Mouse (Mus musculus): Measurements from ENCODE around the gene 9930021J03Rik. TPM values are rescaled to one million over a fixed set of nuclear protein-coding genes. Genes with fewer than 3 reads are reported as not detected.

The 9930021J03Rik gene
- polyA plus RNA-seq (2016; fragmentation: Nextera tagmentation; extraction: Ambion mirVana), result 2.9 and 4.2 TPM in 2 replicates

- DNase-seq (ENCODE audit: low spot score), result peak; percentile 99
- Histone ChIP-seq H3K4me1 (peaks cover 5% of the 10 kb centered on the region), H3K27ac (peak within 1 kb of the TSS; percentile 97), H3K9me3 (no peaks in the 10 kb centered on the region), H3K27me3 (ENCODE audit: insufficient read depth, poor library complexity, severe bottlenecking) (no peaks in the 10 kb centered on the region), H3K36me3 (peaks cover 28% of the 10 kb centered on the region), H3K4me3 (peak within 1 kb of the TSS; percentile 88)
- WGBS, result under 1% methylated on average over 66 of the region's 95 CpGs
Measured at GRCm38 (mm10) chr19:29805917-29806785, at the start of gene 9930021J03Rik. Gene 9930021J03Rik (minus strand): TSS chr19:29805989.

GRCm38 (mm10) chr19:29853711-29854110 lies 47.9 kb upstream of the 9930021J03Rik start:
- H3K27me3 ChIP-seq (ENCODE audit: insufficient read depth, poor library complexity, severe bottlenecking), result peaks cover 4% of the 10 kb centered on the region; the same call in 1 of the 2 replicates
- no peak for DNase-seq (ENCODE audit: low spot score)
- H3K27ac ChIP-seq, result no peak overlapping the region
- H3K9me3 ChIP-seq, result no peaks in the 10 kb centered on the region
- no peaks in the 10 kb centered on the region for H3K4me1 ChIP-seq
- WGBS, result 66% methylated on average over 5 of the region's 5 CpGs
- H3K36me3 ChIP-seq, result no peaks in the 10 kb centered on the region
- no peak overlapping the region for H3K4me3 ChIP-seq

- Histone ChIP-seq H3K9me3 (no peaks in the 10 kb centered on the region), H3K27me3 (ENCODE audit: insufficient read depth, poor library complexity, severe bottlenecking) (peaks cover 4% of the 10 kb centered on the region; the same call in 1 of the 2 replicates)
Measured at GRCm38 (mm10) chr19:29851036-29851690, 45.4 kb upstream of the 9930021J03Rik start.

GRCm38 (mm10) chr19:29849924-29850551 lies 44.2 kb upstream of the 9930021J03Rik start:
- 78% methylated on average over 11 of the region's 11 CpGs for WGBS
- H3K4me3 ChIP-seq, result no peak overlapping the region
- no peak for DNase-seq (ENCODE audit: low spot score)
- no peaks in the 10 kb centered on the region for H3K9me3 ChIP-seq
- H3K27ac ChIP-seq, result no peak overlapping the region
- peaks cover 4% of the 10 kb centered on the region; the same call in 1 of the 2 replicates for H3K27me3 ChIP-seq (ENCODE audit: insufficient read depth, poor library complexity, severe bottlenecking)
- no peaks in the 10 kb centered on the region for H3K36me3 ChIP-seq
- no peaks in the 10 kb centered on the region for H3K4me1 ChIP-seq

More at GRCm38 (mm10) chr19:29851036-29851690, 45.4 kb upstream of the 9930021J03Rik start:
- H3K4me3 ChIP-seq, result no peak overlapping the region
- no peak for DNase-seq (ENCODE audit: low spot score)
- H3K27ac ChIP-seq, result no peak overlapping the region
- no peaks in the 10 kb centered on the region for H3K4me1 ChIP-seq
- WGBS, result 54% methylated on average over 12 of the region's 12 CpGs
- no peaks in the 10 kb centered on the region for H3K36me3 ChIP-seq

GRCm38 (mm10) chr19:29844036-29844661 lies 38.4 kb upstream of the 9930021J03Rik start:
- DNase-seq (ENCODE audit: low spot score), result no peak
- Histone ChIP-seq H3K36me3 (no peaks in the 10 kb centered on the region), H3K4me1 (no peaks in the 10 kb centered on the region), H3K9me3 (no peaks in the 10 kb centered on the region), H3K4me3 (no peak overlapping the region), H3K27me3 (ENCODE audit: insufficient read depth, poor library complexity, severe bottlenecking) (no peaks in the 10 kb centered on the region), H3K27ac (no peak overlapping the region)
- 77% methylated on average over 12 of the region's 12 CpGs for WGBS

- Histone ChIP-seq H3K27me3 (ENCODE audit: insufficient read depth, poor library complexity, severe bottlenecking) (no peaks in the 10 kb centered on the region), H3K9me3 (no peaks in the 10 kb centered on the region), H3K4me1 (no peaks in the 10 kb centered on the region), H3K27ac (no peak overlapping the region), H3K4me3 (no peak overlapping the region), H3K36me3 (no peaks in the 10 kb centered on the region)
- DNase-seq (ENCODE audit: low spot score), result no peak
- 53% methylated on average over 5 of the region's 5 CpGs for WGBS
Measured at GRCm38 (mm10) chr19:29843641-29844035, 37.8 kb upstream of the 9930021J03Rik start.

GRCm38 (mm10) chr19:29842973-29843372 lies 37.2 kb upstream of the 9930021J03Rik start:
- Histone ChIP-seq H3K4me1 (no peaks in the 10 kb centered on the region), H3K36me3 (no peaks in the 10 kb centered on the region), H3K4me3 (no peak overlapping the region), H3K27me3 (ENCODE audit: insufficient read depth, poor library complexity, severe bottlenecking) (no peaks in the 10 kb centered on the region), H3K9me3 (no peaks in the 10 kb centered on the region), H3K27ac (no peak overlapping the region)
- DNase-seq (ENCODE audit: low spot score), result no peak
- 82% methylated on average over 8 of the region's 8 CpGs for WGBS

- Histone ChIP-seq H3K4me3 (no peak overlapping the region), H3K36me3 (no peaks in the 10 kb centered on the region), H3K27me3 (ENCODE audit: insufficient read depth, poor library complexity, severe bottlenecking) (no peaks in the 10 kb centered on the region), H3K27ac (no peak overlapping the region), H3K4me1 (no peaks in the 10 kb centered on the region), H3K9me3 (no peaks in the 10 kb centered on the region)
- WGBS, result 88% methylated on average over 4 of the region's 4 CpGs
- no peak for DNase-seq (ENCODE audit: low spot score)
Measured at GRCm38 (mm10) chr19:29840642-29841041, 34.9 kb upstream of the 9930021J03Rik start.

- Histone ChIP-seq H3K27ac (no peak overlapping the region), H3K9me3 (no peaks in the 10 kb centered on the region), H3K36me3 (no peaks in the 10 kb centered on the region), H3K4me1 (no peaks in the 10 kb centered on the region), H3K4me3 (no peak overlapping the region), H3K27me3 (ENCODE audit: insufficient read depth, poor library complexity, severe bottlenecking) (no peaks in the 10 kb centered on the region)
- 74% methylated on average over 3 of the region's 3 CpGs for WGBS
- DNase-seq (ENCODE audit: low spot score), result no peak
Measured at GRCm38 (mm10) chr19:29838636-29839135, 32.9 kb upstream of the 9930021J03Rik start.

GRCm38 (mm10) chr19:29838171-29838570 lies 32.4 kb upstream of the 9930021J03Rik start:
- Histone ChIP-seq H3K9me3 (no peaks in the 10 kb centered on the region), H3K36me3 (no peaks in the 10 kb centered on the region), H3K4me3 (no peak overlapping the region), H3K4me1 (no peaks in the 10 kb centered on the region), H3K27ac (no peak overlapping the region), H3K27me3 (ENCODE audit: insufficient read depth, poor library complexity, severe bottlenecking) (no peaks in the 10 kb centered on the region)
- DNase-seq (ENCODE audit: low spot score), result no peak
- 70% methylated on average over 1 of the region's 1 CpGs for WGBS

- H3K36me3 ChIP-seq, result no peaks in the 10 kb centered on the region
- no peaks in the 10 kb centered on the region for H3K9me3 ChIP-seq
- no peak overlapping the region for H3K4me3 ChIP-seq
- no peak for DNase-seq (ENCODE audit: low spot score)
- 67% methylated on average over 3 of the region's 3 CpGs for WGBS
- H3K4me1 ChIP-seq, result no peaks in the 10 kb centered on the region
- H3K27ac ChIP-seq, result no peak overlapping the region
- no peaks in the 10 kb centered on the region for H3K27me3 ChIP-seq (ENCODE audit: insufficient read depth, poor library complexity, severe bottlenecking)
Measured at GRCm38 (mm10) chr19:29835364-29836034, 29.7 kb upstream of the 9930021J03Rik start.

GRCm38 (mm10) chr19:29830911-29831310 lies 25.1 kb upstream of the 9930021J03Rik start:
- H3K9me3 ChIP-seq, result no peaks in the 10 kb centered on the region
- H3K4me3 ChIP-seq, result no peak overlapping the region
- H3K36me3 ChIP-seq, result no peaks in the 10 kb centered on the region
- 67% methylated on average over 2 of the region's 2 CpGs for WGBS
- H3K27ac ChIP-seq, result no peak overlapping the region
- H3K27me3 ChIP-seq (ENCODE audit: insufficient read depth, poor library complexity, severe bottlenecking), result no peaks in the 10 kb centered on the region
- H3K4me1 ChIP-seq, result no peaks in the 10 kb centered on the region
- no peak for DNase-seq (ENCODE audit: low spot score)
